In the genomic region with DNA sequence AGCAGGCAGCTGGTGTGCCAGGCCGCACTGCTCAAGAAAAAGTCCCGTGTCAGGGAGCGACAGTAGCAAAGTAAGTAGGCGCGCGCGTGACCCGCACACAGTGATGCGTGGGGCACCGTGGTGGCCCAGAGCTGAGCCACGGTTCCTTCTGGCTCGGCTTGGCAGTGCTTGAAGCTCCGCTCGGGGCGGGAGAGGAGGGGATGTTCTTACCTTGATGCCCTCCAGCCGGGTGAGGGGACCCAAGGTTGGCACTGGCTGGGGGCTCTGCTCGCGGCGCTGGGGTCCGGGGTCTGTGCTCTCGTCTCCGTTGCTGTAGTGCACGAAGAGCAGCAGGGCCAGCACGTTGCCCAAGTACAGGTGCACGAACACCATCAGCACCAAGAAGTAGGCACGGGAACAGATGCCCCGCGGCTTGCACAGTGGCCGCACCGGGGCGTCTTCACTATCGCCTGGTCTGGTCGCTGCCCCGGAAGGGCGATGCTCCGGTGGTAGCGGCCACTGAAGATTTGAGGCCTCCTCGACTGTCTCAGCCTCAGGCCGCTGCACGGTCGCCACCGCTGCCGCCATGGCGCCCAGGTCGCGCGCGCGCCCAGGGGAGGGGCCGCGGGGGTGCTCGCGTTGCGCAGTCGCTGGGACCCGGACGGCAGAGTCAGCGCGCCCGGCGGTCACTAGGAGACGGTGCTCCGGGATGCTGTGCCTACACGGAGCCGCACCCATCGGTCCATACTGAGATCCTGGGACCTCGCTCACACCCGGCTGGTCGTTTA, we compare ENCODE assay signal across 8 mouse cellular contexts. TPM values are rescaled to one million over a fixed set of nuclear protein-coding genes. Genes with fewer than 3 reads are reported as not detected.
DNase-seq lines count a peak whose midpoint lies in the region; ATAC-seq and TF ChIP-seq lines count a peak whose summit lies in the region.

A gene (minus strand): TSS at position 670 of the 767 bp plus-strand sequence.

- TF ChIP-seq CTCF in bone marrow, adult 2 months (IDR thresholded peaks at IDR 0.05; ENCODE audit: control insufficient read depth, insufficient read depth, low read length) = no peak

- peak; percentile 79 for ATAC-seq in heart, embryonic 15.5 days (replicated peaks; ENCODE audit: insufficient number of reproducible peaks, insufficient read depth, low FRiP score, low read depth)
- ATAC-seq in neural tube, embryonic 13.5 days (ENCODE audit: low read depth) = peak; percentile 89

- no peak for TF ChIP-seq POLR2A in bone marrow, adult 2 months (IDR thresholded peaks at IDR 0.05; ENCODE audit: borderline replicate concordance, control insufficient read depth, low read depth, low read length)

- H3K36me3 ChIP-seq in forebrain, embryonic 10.5 days (replicated peaks) = peaks cover 20% of the 10 kb centered on the region
- no peaks in the 10 kb centered on the region for H3K36me3 ChIP-seq in heart, embryonic 15.5 days
- H3K36me3 ChIP-seq in neural tube, embryonic 13.5 days = no peaks in the 10 kb centered on the region

- H3K4me2 ChIP-seq in heart, embryonic 15.5 days = peak within 1 kb of the TSS; percentile 89
- H3K4me2 ChIP-seq in neural tube, embryonic 13.5 days = peak within 1 kb of the TSS; percentile 89

- DNase-seq in CD4-positive, CD25-positive, alpha-beta regulatory T cell, adult 2 months (ENCODE audit: low read depth, low spot score) = peak; percentile 76
- DNase-seq in forebrain, embryonic 10.5 days (ENCODE audit: extremely low spot score, low spot score) = peak; percentile 62
- DNase-seq in kidney, postnatal 36 days = peak; percentile 54 to 77
- peak; percentile 69 to 76 for DNase-seq in lung, adult 18-20 months
- DNase-seq in testis, postnatal 14 days (ENCODE audit: low spot score) = peak; percentile 66

- peak within 1 kb of the TSS; percentile 27; the same call in 1 of the 2 replicates for H3K27ac ChIP-seq in bone marrow, adult 2 months (ENCODE audit: control insufficient read depth, insufficient read depth, low read depth, low read length, poor library complexity)
- H3K27ac ChIP-seq in forebrain, embryonic 10.5 days = peak within 1 kb of the TSS; percentile 88
- peak within 1 kb of the TSS; percentile 75 for H3K27ac ChIP-seq in heart, embryonic 15.5 days
- H3K27ac ChIP-seq in neural tube, embryonic 13.5 days (replicated peaks) = peak within 1 kb of the TSS; percentile 78

- H3K27me3 ChIP-seq in forebrain, embryonic 10.5 days (ENCODE audit: poor library complexity, severe bottlenecking) = no peaks in the 10 kb centered on the region
- no peaks in the 10 kb centered on the region for H3K27me3 ChIP-seq in heart, embryonic 15.5 days
- no peaks in the 10 kb centered on the region for H3K27me3 ChIP-seq in neural tube, embryonic 13.5 days

- no peaks in the 10 kb centered on the region; the same call in 1 of the 2 replicates for H3K4me1 ChIP-seq in bone marrow, adult 2 months (ENCODE audit: control insufficient read depth, insufficient read depth, low read length)
- H3K4me1 ChIP-seq in forebrain, embryonic 10.5 days = peaks cover 23% of the 10 kb centered on the region
- peaks cover 29% of the 10 kb centered on the region for H3K4me1 ChIP-seq in heart, embryonic 15.5 days (replicated peaks)
- H3K4me1 ChIP-seq in neural tube, embryonic 13.5 days (replicated peaks) = peaks cover 17% of the 10 kb centered on the region

- H3K9ac ChIP-seq in heart, embryonic 15.5 days = peak within 1 kb of the TSS; percentile 82
- H3K9ac ChIP-seq in neural tube, embryonic 13.5 days = peak within 1 kb of the TSS; percentile 86

- H3K9me3 ChIP-seq in forebrain, embryonic 10.5 days = no peaks in the 10 kb centered on the region
- H3K9me3 ChIP-seq in heart, embryonic 15.5 days (replicated peaks) = no peaks in the 10 kb centered on the region
- no peaks in the 10 kb centered on the region for H3K9me3 ChIP-seq in neural tube, embryonic 13.5 days

- WGBS in bone marrow, adult 2 months = 6% methylated on average over 69 of the region's 69 CpGs
- 2% methylated on average over 69 of the region's 69 CpGs for WGBS in forebrain, embryonic 10.5 days
- 2% methylated on average over 69 of the region's 69 CpGs for WGBS in heart, embryonic 15.5 days
- WGBS in neural tube, embryonic 13.5 days = 3% methylated on average over 67 of the region's 69 CpGs

- peak within 1 kb of the TSS; percentile 70 for H3K4me3 ChIP-seq in bone marrow, adult 2 months (replicated peaks; ENCODE audit: control insufficient read depth, low read depth, low read length)
- peak within 1 kb of the TSS; percentile 77 for H3K4me3 ChIP-seq in forebrain, embryonic 10.5 days
- H3K4me3 ChIP-seq in heart, embryonic 15.5 days = peak within 1 kb of the TSS; percentile 79
- H3K4me3 ChIP-seq in neural tube, embryonic 13.5 days = peak within 1 kb of the TSS; percentile 76

RNA-seq across cellular contexts. Expression of the gene that starts here (rescaled TPM):
- polyA plus RNA-seq in bone marrow, adult 2 months (2011; ENCODE audit: insufficient read depth, insufficient read length, low replicate concordance, missing spikeins) = 1.4 TPM in 1 of 2 replicates, not detected in the other
- 11.9 and 12.1 TPM in 2 replicates for polyA plus RNA-seq in forebrain, embryonic 10.5 days (2016; fragmentation: Nextera tagmentation; extraction: Ambion mirVana)
- 18.6 and 20.9 TPM in 2 replicates for polyA plus RNA-seq in heart, embryonic 15.5 days (2015; fragmentation: Nextera tagmentation; extraction: Ambion mirVana)
- polyA plus RNA-seq in neural tube, embryonic 13.5 days (2015; fragmentation: Nextera tagmentation; extraction: Ambion mirVana) = 29.5 and 30.7 TPM in 2 replicates

Comparison
In these comparisons a context has a peak if more than half of its experiments do, and no peak if none do; other contexts are left out.
1. Peak in every context shown above with its lines: DNase-seq, ATAC-seq, H3K4me3 ChIP-seq and H3K27ac ChIP-seq.
2. H3K27ac ChIP-seq: peak in every context shown above with its lines; median percentile 88 in forebrain, embryonic 10.5 days; 78 in neural tube, embryonic 13.5 days; 75 in heart, embryonic 15.5 days; 27 in bone marrow, adult 2 months.